Mouse (Mus musculus) right cerebral cortex, postnatal 10 days (tissue): ENCODE data around the gene G430095P16Rik.

Experiments used
- DNase-seq, 2 experiments: peaks; one replicate each; pipeline ENCODE4 v3.0.0; 2021; ENCODE audit warnings: low spot score in 2 of 2

The G430095P16Rik gene

DNA sequence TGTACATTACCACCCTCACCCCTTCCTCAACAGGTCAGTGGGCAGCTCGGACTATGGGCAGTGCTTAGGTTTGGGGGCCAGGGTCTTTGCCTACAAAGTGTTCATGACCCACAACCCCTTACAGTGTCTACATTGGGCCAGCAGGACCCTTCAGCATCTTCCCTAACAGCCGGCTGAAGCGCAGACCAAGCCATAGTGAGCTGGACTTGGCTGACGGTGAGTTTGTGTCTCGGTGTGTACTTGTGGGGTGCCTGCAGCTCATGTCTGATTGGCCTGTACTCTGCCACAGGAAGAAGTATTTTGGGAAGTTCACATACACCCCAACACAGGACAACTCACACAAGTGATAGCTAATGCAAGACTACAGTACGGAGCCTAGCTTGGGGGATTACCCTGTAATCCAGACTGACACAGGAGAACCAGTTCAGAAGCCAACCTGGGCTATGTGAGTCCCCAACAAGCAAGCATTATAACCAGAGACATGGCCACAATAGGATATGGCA lies 19.8 kb upstream of the G430095P16Rik start:
- no peak for DNase-seq

DNA sequence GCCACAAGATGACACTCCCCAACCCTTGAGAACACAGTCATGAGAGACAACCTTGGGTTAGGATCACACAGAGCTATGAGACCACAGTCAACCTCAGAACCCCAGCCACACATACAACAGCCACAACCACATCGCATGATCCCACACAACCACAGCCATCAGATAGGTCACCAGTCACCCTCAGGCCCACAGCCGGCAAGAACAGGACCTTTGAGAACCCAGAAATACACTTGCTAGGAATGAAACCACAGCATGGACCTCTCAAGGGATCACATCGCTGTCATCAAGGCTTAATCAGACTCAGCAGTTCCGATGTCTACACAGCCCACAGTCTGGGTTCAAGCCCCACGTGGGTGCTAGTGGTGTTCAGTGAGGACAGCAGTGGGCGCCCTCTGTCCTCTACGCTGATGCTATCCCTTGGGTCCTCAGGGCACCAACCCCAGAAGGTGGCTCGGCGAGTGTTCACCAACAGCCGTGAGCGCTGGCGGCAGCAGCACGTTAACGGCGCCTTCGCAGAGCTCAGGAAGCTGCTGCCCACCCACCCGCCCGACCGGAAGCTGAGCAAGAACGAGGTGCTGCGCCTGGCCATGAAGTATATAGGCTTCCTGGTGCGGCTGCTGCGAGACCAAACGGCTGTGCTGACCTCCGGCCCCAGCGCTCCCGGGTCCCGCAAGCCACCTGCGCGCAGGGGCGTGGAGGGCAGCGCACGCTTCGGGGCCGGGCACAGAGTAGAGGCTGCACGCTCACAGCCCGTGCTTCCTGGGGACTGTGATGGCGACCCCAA lies 19.1 kb upstream of the G430095P16Rik start:
- no peak for DNase-seq

DNA sequence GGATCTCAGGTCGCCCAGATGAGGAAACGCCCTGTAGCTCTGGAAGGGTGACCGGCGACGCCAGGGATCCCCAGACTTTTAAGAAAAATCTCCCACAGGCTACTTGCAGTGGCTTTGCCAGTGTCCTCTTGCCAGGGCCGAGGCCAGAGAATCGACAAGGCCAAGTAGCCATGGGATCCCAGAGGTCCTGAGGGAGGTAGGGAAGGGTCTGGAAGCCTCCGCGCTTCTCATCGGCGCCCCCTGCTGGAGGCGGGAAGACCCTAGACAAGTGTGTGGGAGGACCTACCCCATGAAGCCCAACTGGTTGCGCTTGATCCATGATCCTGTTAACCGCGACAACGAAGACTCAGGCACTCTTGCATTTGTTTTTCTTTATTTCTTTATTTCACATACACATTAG lies 18.5 kb upstream of the G430095P16Rik start:
- DNase-seq = peak in 1 of 2 experiments; percentile 85

DNA sequence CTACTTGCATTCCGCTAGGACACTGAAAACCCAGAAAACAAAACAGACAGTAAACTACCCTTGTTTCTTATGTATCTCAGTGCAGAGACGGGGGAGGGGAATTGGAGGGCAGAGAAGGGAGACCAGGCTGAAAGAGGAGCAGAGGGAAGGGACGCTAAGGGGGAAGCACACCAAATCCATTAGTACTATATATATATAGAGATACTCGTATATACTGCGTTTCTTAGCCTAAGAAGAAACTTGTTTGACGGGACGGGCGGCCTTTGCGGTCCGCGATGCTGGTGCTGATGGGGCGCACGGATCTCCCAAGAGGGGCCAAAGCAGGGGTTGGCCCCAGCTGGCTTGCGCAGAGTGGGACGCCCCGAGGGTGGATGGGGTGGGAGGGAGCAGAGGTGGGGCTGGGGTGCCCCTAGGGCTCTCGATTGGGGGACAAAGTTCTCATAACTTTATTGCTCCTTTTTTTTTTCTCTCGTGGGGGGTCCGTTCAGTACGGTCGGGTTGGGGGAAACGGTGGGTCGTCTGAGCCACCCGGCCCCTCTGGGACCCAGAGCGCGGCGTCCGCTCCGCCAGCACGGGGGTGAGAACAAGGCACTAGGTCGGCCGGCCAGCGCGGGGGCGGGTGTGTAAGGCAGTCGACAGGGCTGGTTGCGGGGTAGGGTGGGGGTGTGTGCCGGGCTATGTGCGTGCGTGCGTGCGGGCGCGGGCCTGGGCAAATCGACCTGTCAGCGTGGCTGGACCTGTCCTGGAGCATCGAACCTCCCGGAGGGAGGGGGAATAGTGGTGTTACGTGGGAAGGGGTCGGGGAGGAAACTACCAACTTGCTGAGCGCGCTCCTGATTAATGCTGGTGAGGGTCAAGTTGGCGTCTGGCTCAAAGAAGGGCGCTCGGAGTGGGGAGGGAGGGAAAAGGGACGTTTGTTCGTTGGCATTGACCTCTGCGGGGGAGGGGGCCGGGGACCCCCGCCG lies 17.7 kb upstream of the G430095P16Rik start:
- no peak for DNase-seq

DNA sequence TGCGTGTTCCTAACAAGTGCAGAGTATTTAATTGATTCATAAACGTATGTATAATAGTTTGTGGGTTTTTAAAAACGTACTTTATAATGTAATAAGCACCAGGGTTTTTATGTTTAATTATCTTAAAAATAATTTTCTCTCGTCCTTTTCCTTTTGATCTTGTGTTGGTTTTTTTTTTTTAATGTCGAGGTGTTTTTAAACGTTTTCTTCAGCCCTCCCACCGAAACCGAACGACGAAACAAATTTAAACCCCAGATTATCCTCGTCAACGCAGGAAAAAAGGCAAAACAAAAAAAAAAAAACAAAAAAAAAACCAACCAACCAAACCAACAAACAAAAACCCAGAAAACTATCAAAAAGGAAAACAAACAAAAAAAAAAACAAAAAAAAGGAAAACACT lies 16.8 kb upstream of the G430095P16Rik start:
- DNase-seq = no peak

DNA sequence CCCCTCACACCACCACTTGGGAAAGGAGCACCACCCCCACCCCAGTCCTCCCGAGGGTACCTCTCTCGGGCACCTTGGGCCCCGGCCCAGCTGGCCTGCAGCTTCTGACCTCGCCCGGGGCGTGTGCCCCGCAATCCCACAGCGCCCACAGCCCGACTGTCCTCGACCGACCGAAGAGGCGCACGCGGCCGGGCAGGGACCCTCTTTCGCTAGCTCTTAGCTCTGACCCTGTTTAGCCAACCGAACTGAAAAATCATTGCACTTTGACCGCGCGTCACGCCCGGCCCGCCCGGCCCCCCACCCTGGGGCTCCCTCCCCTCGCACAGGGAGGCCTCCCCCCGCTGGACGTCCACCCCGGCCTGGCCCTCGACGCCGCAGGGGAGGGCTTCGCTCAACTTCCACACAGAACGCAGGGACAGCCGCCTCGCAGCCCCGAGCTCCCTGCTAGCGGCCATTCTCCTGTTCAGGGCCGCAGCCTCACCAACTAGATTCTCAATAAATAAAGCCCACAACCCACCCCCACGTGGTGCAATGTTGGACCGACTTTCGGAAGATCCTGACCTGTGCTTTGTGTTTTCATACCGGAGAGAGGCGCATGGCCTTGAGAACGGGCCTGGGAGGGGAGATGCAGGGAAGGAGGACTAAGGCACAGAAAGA lies 16.1 kb upstream of the G430095P16Rik start:
- no peak for DNase-seq

DNA sequence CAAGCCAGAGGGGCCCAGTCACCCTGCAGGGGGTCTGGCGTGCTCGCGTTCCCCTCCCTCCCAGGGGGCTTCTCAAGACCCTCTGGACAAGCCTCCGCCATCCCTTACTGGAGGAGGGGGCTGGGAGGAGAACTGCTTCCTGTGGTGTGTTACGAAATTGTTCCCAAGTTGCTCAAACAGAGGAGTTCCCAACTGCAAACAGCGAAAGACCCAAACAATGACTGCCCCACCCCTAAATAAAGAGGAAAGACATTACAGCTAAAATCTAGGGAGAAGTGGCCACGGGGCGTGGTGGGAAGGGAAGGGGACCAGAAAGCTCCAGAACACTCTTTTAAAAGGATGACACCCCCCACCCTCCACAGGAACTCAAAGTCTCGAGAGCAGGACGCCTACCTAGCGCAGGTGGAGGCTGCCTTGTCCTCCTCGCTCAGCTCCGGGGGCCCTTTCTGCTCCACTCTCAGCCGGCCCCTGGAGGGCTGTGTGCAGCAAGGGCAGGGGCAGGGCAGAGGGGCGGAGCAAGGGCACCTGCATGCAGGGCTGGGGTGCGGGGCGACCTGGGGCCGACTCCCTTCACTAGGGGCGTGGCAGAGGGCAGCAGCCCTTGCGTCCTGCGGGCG lies 15.4 kb upstream of the G430095P16Rik start:
- peak in 1 of 2 experiments; percentile 41 for DNase-seq

DNA sequence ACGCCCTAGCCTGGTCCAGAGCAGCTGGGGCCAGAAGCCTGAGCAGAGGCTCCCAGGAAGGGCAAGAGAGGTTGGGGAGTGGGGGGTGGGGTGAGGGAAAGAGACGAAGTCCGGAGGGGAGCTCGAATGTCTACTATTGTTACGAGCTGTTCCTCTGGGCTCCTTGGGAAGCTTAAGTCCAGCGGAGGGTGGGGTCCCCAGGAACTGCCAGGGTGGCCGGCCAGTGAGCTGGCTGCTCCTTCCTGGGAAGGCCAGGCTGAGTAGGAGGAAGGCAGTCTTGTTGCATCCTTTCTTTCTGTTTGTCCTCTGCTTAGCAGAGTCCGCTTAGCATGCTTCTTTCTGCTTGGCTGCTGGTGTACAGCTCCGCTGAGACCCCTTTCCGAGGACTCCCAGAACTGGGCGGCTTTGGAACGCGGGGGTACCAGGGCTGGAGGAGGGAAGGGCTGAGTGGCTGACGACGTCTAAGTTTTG lies 14.7 kb upstream of the G430095P16Rik start:
- DNase-seq = no peak

DNA sequence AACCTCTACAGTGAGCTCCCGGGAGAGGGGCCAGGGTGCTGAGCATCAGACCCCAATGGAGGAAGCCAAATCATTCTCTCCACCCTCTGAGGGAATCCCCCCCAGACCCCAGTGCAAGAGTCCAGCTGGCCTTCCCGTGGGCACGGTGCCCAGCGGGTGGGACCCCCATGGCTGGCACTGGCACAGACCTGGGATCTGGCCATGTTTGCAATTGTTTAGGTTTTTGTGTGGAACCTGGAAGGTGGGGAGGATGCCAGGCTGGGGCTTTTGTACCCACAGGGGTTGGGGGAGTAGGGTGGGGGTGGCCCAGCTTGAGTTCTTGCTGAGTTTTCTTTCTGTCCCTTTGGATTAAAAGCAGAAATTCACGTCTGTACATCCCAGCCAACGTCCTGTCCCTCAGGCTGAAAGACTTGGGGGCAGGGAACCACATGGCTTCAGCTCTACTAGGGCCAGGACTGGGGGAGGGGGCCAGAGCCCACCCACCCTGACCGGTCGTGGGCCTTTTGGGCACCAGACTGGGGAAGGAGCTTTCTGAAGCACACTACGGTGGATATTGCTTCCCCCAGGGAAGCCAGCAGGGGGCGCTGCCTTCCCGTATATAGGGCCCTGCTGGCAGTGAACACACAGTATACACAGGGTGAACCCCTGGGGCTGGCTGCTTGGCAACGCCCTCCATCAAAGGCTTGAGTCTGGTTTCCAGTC lies 13.9 kb upstream of the G430095P16Rik start:
- peak; percentile 92 for DNase-seq

DNA sequence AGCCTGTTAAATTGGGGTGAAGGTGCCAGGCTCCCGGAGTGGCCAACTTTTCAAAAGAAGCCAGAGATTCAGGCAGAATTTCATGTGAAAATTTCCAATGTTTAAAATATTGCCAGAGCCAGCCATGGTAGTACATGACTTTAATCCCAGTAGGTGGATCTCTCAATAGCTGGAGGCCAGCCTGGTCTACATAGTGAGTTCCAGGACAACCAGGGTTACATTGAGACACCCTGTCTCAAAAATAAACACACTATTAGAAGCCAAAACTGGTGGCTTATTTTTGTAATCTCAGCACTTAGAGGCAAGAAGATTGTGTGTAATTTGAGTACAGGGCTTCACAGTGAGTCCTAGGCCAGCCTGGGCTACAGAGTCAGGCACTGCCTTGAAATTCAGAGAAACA lies 12.9 kb upstream of the G430095P16Rik start:
- DNase-seq = no peak

DNA sequence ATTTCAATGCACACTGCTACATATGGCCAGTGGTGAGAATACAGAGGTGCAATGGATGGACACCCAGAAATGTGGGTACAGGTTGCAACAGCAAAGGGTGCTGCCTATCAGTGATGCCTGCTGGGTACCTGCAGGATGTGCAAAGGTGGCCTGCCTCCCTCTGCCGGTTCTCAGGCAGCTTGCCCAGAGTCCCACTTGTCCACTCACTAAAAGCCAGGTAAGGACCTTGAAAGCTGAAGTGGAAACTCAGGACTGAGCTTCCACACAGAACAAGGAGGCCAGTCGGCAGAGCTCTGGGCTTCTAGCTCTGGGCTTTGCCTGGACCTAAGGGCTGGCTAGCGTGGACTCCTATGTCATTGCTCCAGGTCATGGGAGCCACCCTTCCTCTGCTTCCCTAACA lies 11.5 kb upstream of the G430095P16Rik start:
- DNase-seq = no peak

DNA sequence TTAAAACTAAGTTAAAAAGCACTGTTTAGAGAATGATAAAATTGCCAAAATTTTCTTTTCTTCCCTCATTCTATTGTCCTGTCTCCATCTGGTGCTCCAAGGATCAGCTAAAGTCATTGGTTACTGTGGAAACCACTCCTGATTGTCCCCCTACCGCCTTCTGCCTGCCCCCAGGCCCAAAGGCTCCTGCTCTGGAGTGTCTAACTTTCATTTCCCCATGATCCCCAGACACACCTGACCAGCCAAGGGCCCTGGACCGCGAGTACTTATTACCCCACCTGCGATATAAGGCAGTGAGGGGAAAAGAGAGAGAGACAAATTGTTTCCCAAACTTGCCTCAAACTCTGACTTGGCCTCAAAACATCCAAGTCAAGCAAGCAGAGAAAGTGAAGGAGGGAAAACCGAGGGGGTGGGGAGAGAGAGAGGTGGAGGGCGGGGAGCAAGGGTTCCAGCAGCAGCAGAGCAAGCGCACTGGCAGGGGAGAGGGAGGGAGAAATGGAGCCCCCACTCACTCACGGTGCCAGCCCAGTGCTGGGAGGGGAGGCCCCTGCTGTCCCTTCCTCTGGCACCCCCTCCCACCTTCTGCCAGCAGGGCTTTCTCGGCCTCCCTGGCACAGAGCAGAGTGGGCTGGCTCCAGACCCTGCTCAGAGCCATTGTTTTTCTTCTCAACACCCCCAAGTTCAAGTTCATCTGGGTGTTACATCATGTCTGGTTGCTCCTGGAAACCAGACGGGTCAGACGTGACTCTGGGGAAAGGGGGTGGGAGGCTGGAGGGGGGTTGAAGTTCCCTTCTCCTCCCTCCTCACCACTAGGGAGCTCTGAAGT lies 10.7 kb upstream of the G430095P16Rik start:
- peak; percentile 83 to 85 for DNase-seq

DNA sequence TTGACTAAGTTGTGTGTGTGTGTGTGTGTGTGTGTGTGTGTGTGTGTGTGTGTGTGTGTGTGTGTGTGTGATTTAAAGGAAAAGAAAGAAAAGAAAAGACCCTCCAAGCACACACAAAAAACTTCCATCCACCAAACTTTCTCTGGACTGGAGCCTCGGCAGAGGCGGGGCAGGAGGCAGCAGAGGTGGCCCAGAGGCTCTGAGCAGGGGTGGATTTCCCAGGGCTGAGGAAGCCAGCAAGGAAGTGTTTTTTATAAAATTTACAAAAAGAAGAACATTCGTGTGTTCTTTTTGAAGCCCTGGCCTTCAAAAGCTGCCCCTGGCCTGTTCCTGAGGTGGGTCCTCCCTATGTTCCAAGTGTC lies 10.1 kb upstream of the G430095P16Rik start:
- no peak for DNase-seq

DNA sequence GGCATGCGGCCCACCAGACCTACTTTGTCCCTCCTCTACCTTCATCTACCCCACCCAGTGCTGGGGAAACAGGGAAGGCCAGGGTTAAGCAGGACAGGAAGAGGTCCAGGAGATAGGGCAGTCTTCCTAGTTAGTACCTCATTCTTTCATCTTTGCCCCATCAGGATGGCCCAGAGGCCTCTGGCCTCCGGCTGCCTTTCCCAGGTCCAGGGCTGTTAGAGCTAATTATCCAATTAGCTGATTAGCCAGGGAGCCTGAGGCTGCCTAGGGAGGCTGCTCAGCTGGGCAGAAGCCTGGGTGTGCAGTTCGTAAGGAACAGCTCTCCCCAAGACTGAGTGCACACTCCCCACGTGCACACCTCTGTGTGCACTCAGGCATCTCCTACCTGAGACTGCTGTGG lies 9.4 kb upstream of the G430095P16Rik start:
- no peak for DNase-seq

DNA sequence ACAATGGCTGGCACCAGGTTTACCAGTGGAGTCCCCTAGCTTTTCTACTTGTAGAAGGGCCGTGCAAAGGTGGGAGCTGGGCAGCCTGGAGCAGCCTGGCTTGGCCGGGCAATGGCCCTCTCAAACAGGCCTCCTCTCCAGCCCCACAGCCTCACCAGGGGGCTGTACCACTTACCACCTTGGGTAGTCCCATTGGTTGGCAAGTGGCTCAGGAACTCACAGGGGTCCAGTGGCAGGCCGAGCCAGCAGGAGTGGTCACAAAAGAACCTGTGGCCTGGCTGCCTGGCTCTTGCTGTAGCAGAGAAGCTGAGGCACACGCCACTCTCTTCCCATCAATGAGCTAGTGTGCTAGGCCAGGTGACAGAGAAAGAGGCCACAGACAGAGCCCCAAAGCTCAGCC lies 8.6 kb upstream of the G430095P16Rik start:
- DNase-seq = no peak

DNA sequence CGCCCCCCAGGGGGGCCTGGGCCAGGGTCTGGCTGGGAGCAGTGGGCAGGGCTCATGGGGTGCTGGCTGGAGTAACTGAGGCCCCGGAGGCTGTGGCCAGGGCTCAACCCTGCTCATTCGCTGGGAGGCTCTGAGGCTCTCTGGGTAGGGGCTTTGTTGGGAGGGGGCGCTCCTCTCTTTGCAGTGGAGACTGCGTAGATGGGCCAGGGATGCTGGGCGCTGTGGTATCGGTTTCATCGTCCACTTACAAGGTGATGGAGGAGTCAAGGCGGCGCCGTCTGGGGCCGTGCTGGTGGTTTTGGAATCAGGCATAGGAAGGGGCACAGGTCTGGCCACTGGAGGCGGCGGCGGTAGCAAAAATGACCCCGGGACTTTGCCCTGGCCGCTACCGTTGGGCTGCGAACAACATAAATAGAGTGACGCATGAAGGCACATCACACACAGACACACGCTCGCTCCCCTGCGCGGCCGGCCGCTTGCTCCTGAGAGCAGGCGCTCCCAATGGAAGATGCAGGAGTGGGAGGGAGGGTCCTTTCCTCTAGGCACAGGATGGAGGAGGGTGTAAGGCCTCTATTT lies 6.8 kb upstream of the G430095P16Rik start:
- DNase-seq = no peak

DNA sequence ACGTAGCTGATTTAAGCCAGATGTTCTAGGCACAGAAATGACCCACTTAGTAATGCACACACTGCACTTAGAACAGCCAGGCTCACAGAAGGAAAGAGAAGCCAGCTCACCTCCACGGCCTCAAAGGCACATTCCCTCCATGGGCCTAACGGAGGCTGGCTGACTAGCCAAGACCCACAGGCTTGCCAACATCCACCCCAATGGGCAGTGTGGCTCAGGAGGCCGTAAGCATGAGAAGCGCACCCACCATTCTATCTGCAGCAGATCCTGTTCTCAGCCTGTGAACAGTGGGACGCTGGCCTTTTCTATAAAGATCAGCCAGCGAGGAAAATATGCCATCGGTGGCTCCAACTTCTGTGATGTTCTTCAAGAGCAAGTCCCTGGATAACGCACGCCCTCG lies 6.0 kb upstream of the G430095P16Rik start:
- no peak for DNase-seq

DNA sequence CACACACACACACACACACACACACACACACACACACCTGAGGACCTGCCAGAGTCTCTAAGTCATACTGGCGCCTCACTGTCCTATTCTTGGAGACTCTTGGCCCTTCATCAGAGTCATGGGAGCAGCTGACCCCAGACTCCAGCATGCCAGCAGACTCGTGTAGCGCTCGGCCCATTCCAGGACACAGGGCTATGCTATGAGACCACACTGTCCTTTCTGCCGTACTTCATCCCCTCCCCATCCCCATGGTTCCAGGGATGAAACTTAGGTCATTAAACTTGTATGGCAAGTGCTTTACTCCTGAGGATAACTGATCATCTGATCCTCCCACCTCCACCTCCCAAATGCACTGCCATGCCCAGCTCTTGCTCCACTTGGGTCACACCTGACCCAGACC lies 4.3 kb upstream of the G430095P16Rik start:
- no peak for DNase-seq

DNA sequence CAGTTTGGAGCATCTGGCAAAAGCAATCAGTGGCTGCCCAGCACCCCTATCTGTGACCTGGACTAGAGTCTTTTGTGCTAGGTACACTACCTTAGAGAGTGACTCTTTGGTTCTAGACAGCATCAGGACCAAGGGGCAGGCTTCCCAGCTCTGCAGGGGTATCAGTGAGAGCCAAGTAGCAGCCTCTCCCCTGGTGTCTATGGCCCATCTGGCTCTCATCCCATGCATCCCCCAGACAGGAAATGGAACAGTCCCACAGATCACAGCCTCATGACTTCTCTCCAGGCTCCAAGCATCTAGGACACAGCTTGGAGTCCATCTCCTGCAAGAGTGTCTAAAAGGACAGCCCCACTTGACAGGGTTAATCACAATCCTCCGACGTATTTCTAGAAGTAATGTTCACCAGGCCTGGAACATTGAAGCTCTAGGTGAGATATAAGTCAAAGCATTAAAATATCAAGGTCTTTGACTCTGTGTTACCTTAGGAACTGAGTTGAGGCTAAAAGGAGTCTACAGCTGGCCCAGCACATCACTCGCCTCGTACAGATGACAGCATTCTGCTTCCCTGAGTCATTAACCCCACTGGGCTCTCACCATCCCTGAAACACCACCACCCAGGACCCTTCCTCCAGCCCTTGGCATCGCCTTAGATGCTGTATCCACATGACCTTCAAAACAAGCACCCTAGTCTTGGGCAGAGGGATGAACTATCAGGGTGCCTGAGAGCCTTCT lies 3.7 kb upstream of the G430095P16Rik start:
- DNase-seq = no peak
